Mouse (Mus musculus): ENCODE measurements at regions not wholly inside any gene's neighbourhood (a gene's known extent, or its start where the extent isn't known, plus 50 kb on each side); places are given as distances from the start of the nearest gene placed in this dataset.

- no peak for ATAC-seq (ENCODE audit: insufficient number of reproducible peaks, low FRiP score, low TSS enrichment)
These were observed 71.8 kb upstream of the Ak4 start for GRCm38 (mm10) chr4:101347309-101347708.

GRCm38 (mm10) chr4:101342071-101342762 is 76.9 kb upstream of the Ak4 start:
- no peak for ATAC-seq (ENCODE audit: insufficient number of reproducible peaks, low FRiP score, low TSS enrichment)

- no peak for ATAC-seq (ENCODE audit: insufficient number of reproducible peaks, low FRiP score, low TSS enrichment)
These were observed 75.7 kb upstream of the Jak1 start for GRCm38 (mm10) chr4:101340741-101341140.

- no peak for ATAC-seq (ENCODE audit: insufficient number of reproducible peaks, low FRiP score, low TSS enrichment)
These were observed 73.1 kb upstream of the Jak1 start for GRCm38 (mm10) chr4:101338211-101338610.

GRCm38 (mm10) chr4:101336811-101337210 is 71.7 kb upstream of the Jak1 start:
- ATAC-seq (ENCODE audit: insufficient number of reproducible peaks, low FRiP score, low TSS enrichment): no peak

GRCm38 (mm10) chr4:101336371-101336770 is 71.3 kb upstream of the Jak1 start:
- ATAC-seq (ENCODE audit: insufficient number of reproducible peaks, low FRiP score, low TSS enrichment): no peak

GRCm38 (mm10) chr4:101333868-101334267 is 68.8 kb upstream of the Jak1 start:
- no peak for ATAC-seq (ENCODE audit: insufficient number of reproducible peaks, low FRiP score, low TSS enrichment)

GRCm38 (mm10) chr4:101333036-101333435 is 68.0 kb upstream of the Jak1 start:
- ATAC-seq (ENCODE audit: insufficient number of reproducible peaks, low FRiP score, low TSS enrichment): no peak

- no peak for ATAC-seq (ENCODE audit: insufficient number of reproducible peaks, low FRiP score, low TSS enrichment)
These were observed 66.1 kb upstream of the Jak1 start for GRCm38 (mm10) chr4:101331231-101331630.

GRCm38 (mm10) chr4:101329060-101329459 is 64.0 kb upstream of the Jak1 start:
- ATAC-seq (ENCODE audit: insufficient number of reproducible peaks, low FRiP score, low TSS enrichment): no peak

- ATAC-seq (ENCODE audit: insufficient number of reproducible peaks, low FRiP score, low TSS enrichment): no peak
These were observed 61.0 kb upstream of the Jak1 start for GRCm38 (mm10) chr4:101326067-101326466.

- no peak for ATAC-seq (ENCODE audit: insufficient number of reproducible peaks, low FRiP score, low TSS enrichment)
These were observed 56.6 kb upstream of the Jak1 start for GRCm38 (mm10) chr4:101321731-101322130.

GRCm38 (mm10) chr4:101320587-101320986 is 55.5 kb upstream of the Jak1 start:
- ATAC-seq (ENCODE audit: insufficient number of reproducible peaks, low FRiP score, low TSS enrichment): no peak

GRCm38 (mm10) chr4:101319681-101320220 is 54.7 kb upstream of the Jak1 start:
- no peak for ATAC-seq (ENCODE audit: insufficient number of reproducible peaks, low FRiP score, low TSS enrichment)

GRCm38 (mm10) chr4:101318836-101319235 is 53.8 kb upstream of the Jak1 start:
- no peak for ATAC-seq (ENCODE audit: insufficient number of reproducible peaks, low FRiP score, low TSS enrichment)

GRCm38 (mm10) chr4:101316061-101316460 is 51.0 kb upstream of the Jak1 start:
- ATAC-seq (ENCODE audit: insufficient number of reproducible peaks, low FRiP score, low TSS enrichment): no peak

Measured in cerebellum, adult (tissue).